Mouse (Mus musculus) layer of hippocampus, postnatal 25 days (tissue): ENCODE data around the gene Kdm1b. TPM values are rescaled to one million over a fixed set of nuclear protein-coding genes. Genes with fewer than 3 reads are reported as not detected.
A peak's percentile ranks its signal among the peaks of the same experiment; 100 is the strongest.

Experiments used
- DNase-seq, 2 experiments: peaks; one replicate each; pipeline ENCODE4 v3.0.0; 2022; ENCODE audit warnings: mixed read lengths in 2 of 2, low spot score in 1 of 2; ENCODE audit errors: extremely low spot score in 1 of 2
- total RNA-seq, 2 experiments: library from RNA; stranded (reverse); gene quantifications; 2 replicates each; pipeline ENCODE4 v1.2.3; 2021

Gene Kdm1b
- total RNA-seq = 1 to 10 TPM; 7.8 to 8.2 TPM

- peak; percentile 94 to 96 for DNase-seq
Measured at GRCm38 (mm10) chr13:47043030-47043680, at the start of gene Kdm1b. Kdm1b (plus strand) TSS chr13:47043499.

GRCm38 (mm10) chr13:46997355-46997754 lies 45.9 kb upstream of the Kdm1b start:
- DNase-seq = no peak

GRCm38 (mm10) chr13:46999498-46999897 lies 43.8 kb upstream of the Kdm1b start:
- no peak for DNase-seq

GRCm38 (mm10) chr13:47001590-47001989 lies 41.7 kb upstream of the Kdm1b start:
- no peak for DNase-seq

GRCm38 (mm10) chr13:47013740-47014139 lies 29.6 kb upstream of the Kdm1b start:
- no peak for DNase-seq

DNA sequence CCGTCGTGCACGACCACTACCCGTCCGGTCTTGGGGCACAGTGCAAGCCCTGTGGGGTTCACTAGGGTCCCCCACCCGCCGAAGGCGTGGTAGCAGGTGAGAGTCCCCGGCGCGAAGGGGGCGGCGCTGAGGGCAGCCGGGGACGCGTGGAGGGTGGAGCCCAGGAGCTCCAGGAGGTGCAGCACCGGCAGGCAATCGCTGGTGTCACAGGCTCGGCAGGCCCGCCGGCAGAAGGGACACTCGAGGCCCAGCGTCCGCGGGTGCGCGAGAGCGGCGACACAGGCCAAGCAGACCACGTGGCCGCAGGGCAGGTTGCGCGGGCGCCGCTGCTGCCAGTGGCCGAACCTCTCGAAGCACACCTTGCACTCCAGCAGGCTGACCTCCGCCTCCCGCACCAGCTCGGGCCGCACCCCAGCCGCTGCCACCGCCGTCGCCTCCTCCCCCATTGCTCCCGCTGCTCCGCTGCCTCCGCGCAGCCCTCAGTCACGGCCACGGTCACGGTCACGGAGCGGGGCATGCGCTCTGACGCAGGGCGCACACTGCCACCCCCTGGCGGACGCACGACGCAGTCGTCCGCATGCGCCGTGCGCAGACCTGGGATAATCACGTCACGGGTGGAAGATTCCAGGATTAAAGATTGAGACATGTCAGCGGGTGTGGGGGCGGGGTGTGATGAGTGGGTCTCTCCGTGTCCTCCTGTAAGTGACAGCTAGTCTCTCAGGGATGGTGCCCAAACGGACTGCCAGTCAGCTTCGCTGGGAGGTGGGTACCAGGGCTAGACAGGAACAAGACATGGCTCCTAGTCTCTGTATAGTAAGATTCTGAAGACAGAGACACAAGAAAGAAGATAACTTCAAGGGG lies 28.7 kb upstream of the Kdm1b start, which contains the start of gene Nhlrc1:
Gene Nhlrc1, minus strand, starts transcription at position 517 of the 861 bp plus-strand sequence.
- peak; percentile 75 to 83 for DNase-seq

GRCm38 (mm10) chr13:47015195-47015501 lies 28.2 kb upstream of the Kdm1b start:
- DNase-seq = no peak

DNA sequence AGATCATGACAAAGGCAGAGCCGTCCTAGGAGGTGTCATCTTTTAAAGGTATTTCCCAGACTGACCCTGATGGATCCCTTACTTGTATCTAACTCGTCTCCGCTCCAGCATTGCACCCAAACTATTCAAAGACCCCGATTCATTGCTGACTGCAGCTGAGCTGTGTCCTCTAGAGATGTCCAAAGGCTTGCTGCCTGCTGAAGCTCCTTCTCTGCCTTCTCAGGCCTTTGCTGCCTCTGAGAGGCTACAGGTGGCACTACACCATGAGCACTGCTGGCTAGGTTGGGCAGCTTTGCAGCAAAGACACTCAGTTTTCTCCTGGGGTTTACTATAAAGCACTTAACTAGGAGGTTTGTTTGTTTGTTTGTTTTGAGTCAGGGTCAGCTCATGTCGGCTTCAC lies 26.0 kb upstream of the Kdm1b start:
- peak; percentile 27 to 55 for DNase-seq

DNA sequence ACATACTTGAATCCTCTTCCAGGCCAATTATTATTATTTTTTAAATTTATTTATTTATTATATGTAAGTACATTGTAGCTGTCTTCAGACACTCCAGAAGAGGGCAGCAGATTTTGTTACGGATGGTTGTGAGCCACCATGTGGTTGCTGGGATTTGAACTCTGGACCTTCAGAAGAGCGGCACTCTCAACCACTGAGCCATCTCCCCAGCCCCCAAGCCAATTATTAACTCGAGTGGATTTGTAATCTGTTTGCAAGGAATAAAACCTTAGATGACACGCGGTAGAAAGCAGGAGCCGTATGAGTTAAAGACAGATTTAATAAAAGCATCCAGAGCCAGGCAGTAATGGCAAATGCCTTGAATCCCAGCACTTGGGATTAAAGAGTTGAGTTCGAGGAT lies 23.5 kb upstream of the Kdm1b start:
- no peak for DNase-seq

GRCm38 (mm10) chr13:47020798-47021197 lies 22.5 kb upstream of the Kdm1b start:
- no peak for DNase-seq

GRCm38 (mm10) chr13:47030376-47031107 lies 12.8 kb upstream of the Kdm1b start:
- no peak for DNase-seq

DNA sequence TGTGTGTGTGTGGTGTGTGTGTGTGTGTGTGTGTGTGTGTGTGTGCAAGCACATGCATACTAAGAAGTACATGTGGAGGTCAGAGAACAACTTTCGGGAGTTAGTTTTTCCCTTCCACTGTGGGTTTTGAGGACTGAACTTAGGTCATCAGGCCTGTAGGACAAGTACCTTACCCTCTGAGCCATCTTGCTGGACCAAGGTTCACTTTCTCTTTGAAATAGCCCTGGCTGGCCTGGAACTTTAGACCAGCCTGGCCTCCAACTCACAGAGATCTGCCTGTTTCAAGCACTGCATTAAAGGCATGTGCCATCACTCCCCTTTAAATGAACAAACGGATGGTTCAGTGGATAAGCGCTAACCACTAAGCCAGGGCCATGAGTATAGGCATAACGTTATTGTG lies 9.7 kb upstream of the Kdm1b start:
- DNase-seq = no peak

GRCm38 (mm10) chr13:47037946-47038345 lies 5.4 kb upstream of the Kdm1b start:
- no peak for DNase-seq

DNA sequence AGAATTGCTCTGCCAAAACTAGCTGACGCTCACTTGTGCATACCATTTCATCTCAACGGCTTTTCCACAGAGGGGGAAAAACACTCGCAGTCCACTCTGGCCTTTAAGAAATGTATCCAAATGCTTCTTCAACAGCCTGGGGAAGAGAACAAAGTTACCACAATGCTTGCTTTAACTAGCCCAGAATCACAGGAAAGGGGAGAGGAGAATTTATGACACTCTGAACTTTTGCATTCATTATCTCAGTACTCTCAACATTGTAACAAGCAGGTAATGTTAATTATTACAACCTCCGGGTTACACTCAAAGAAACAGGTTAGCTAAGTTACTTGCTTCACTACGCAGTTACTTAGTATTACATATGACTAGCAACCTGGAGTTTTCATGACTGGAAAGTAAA lies 3.2 kb upstream of the Kdm1b start:
- no peak for DNase-seq

DNA sequence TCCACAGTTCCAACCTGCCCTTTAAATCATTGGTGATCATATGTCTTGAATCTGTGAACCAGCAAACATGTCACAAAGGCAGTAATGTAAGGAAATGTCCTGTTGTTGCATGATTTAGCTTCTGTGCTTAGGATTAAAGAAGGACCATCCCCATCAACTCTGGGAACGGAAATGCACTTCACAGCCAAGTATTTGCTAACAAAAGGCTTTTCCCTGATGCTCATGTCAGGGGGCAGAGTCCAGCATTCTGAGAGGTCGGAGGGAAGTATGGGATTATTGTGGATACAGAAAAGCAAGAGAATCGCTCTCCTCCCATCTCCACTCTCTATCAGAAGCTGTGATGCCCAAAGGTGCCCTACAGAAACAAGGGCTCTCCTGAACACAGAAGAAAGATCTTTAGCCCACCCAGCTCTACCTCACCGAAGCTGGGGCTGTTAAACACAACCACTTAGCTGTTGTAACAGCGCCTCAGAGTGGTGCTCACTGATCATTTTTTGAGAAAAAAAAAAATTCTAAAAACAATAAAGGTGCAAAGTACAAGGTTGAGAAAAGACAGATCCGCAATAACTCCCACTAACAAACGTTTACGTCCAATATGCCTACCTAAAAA lies 1.2 kb upstream of the Kdm1b start:
- DNase-seq = no peak

GRCm38 (mm10) chr13:47043833-47044616 lies 726 bp downstream of the Kdm1b start:
- DNase-seq = no peak

DNA sequence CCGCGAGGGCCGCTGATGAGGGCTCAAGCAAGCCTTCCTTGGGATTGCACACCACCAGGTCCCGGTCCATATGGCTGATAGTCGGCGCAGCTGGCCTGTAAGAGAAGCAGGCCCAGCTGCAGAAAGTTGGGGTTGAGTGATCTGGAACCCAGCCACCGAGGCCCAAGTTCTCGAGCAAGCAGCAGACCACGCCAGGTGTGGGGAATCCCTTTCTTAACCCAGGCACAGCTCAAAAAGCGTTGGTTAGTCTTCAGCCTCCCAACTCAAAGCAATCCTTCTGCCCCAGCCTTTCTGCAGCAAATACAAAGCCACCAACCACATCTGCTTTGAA lies 1.3 kb downstream of the Kdm1b start, which contains the start of gene Tpmt:
Gene Tpmt, minus strand, starts transcription at position 121 of the 331 bp plus-strand sequence.
- DNase-seq = no peak

DNA sequence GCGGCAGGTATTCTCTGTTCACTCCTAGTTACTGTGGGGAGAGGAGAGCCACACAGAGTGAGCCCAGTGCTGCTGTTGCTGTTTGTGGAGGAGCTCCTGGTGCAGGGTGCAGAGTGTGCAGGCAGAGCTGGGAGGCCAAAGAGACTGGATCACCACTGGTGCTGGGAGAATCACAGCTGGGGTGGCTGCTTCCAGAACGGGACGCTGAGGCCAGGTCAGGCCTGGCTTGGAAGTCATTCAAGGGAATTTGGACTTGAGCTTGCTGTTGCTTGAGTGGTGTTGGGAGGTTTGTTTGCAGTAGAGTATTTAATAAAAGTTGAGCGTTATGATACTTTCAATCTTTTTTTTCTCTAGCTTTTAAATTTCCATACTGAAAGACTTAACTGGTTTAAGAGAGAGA lies 4.7 kb downstream of the Kdm1b start:
- no peak for DNase-seq

- DNase-seq = no peak
Measured at GRCm38 (mm10) chr13:47050009-47050408, 6.7 kb downstream of the Kdm1b start.

- DNase-seq = no peak
Measured at GRCm38 (mm10) chr13:47053971-47054370, 10.7 kb downstream of the Kdm1b start.
